24 mouse cellular contexts compared by ENCODE assay signal in genomic region chr3:102222756-102223155, GRCm38 (mm10). TPM values are rescaled to one million over a fixed set of nuclear protein-coding genes. Genes with fewer than 3 reads are reported as not detected.
A peak's percentile ranks its signal among the peaks of the same experiment; 100 is the strongest.
DNase-seq lines count a peak whose midpoint lies in the region; ATAC-seq lines count a peak whose summit lies in the region.
"Had no signal": no experiment of that assay in that cellular context is flagged by ENCODE, and none has a peak within 500 bp of the region (broad histone marks: within the 10 kb centered on the region; RNA-seq: fewer than 3 reads in every experiment).

No protein-coding gene starts in this region.

- ATAC-seq in heart, embryonic 12.5 days (ENCODE audit: insufficient number of reproducible peaks, low FRiP score): no peak
- no peak for ATAC-seq in megakaryocyte, adult 5-6 weeks (ENCODE audit: poor library complexity, severe bottlenecking)
- ATAC-seq: activated CD4-positive, CD25-positive, alpha-beta regulatory T cell, adult 4 months; forebrain, embryonic 16.5 days had no signal

- 0 out of 2 replicates have a peak, but pooled peaks cover 4% of the 10 kb centered on the region for H3K4me1 ChIP-seq in heart, embryonic 12.5 days (replicated peaks)
- H3K4me1 ChIP-seq in megakaryocyte, embryonic 14.5 days: no peaks in the 10 kb centered on the region
- H3K4me1 ChIP-seq: forebrain, embryonic 12.5 days; hindbrain, embryonic 12.5 days had no signal

- H3K4me3 ChIP-seq in heart, embryonic 12.5 days: no peak overlapping the region
- H3K4me3 ChIP-seq in megakaryocyte, embryonic 14.5 days (replicated peaks): peak overlapping the region; percentile 46
- H3K4me3 ChIP-seq: embryonic facial prominence, embryonic 10.5 days; embryonic facial prominence, embryonic 13.5 days; erythroblast, embryonic 14.5 days; forebrain, embryonic 12.5 days; heart, embryonic 13.5 days; hindbrain, embryonic 12.5 days; hindbrain, embryonic 15.5 days had no signal

- no peak overlapping the region for H3K9ac ChIP-seq in heart, embryonic 12.5 days
- H3K9ac ChIP-seq: embryonic facial prominence, embryonic 13.5 days; forebrain, embryonic 12.5 days; heart, embryonic 13.5 days; hindbrain, embryonic 12.5 days; hindbrain, embryonic 15.5 days had no signal

- 75% methylated on average over 8 of the region's 8 CpGs for WGBS in heart, embryonic 12.5 days

- no peak overlapping the region for H3K4me2 ChIP-seq in heart, embryonic 12.5 days
- H3K4me2 ChIP-seq: embryonic facial prominence, embryonic 13.5 days; forebrain, embryonic 12.5 days; heart, embryonic 13.5 days; hindbrain, embryonic 12.5 days; hindbrain, embryonic 15.5 days had no signal

- no peaks in the 10 kb centered on the region for H3K9me3 ChIP-seq in heart, embryonic 12.5 days (replicated peaks)
- peaks cover 32% of the 10 kb centered on the region for H3K9me3 ChIP-seq in megakaryocyte, embryonic 14.5 days
- H3K9me3 ChIP-seq: heart, embryonic 13.5 days; hindbrain, embryonic 12.5 days; hindbrain, embryonic 15.5 days had no signal

- H3K27ac ChIP-seq in heart, embryonic 12.5 days (ENCODE audit: poor library complexity, severe bottlenecking): no peak overlapping the region
- H3K27ac ChIP-seq: embryonic facial prominence, embryonic 10.5 days; embryonic facial prominence, embryonic 13.5 days; forebrain, embryonic 12.5 days; heart, embryonic 13.5 days; hindbrain, embryonic 12.5 days; hindbrain, embryonic 15.5 days had no signal

- H3K27me3 ChIP-seq in heart, embryonic 12.5 days (replicated peaks): 0 out of 2 replicates have a peak, but pooled peaks cover 7% of the 10 kb centered on the region
- peaks cover 2% of the 10 kb centered on the region for H3K27me3 ChIP-seq in megakaryocyte, embryonic 14.5 days (replicated peaks)
- H3K27me3 ChIP-seq: embryonic facial prominence, embryonic 13.5 days; hindbrain, embryonic 12.5 days; hindbrain, embryonic 15.5 days had no signal

- no peaks in the 10 kb centered on the region for H3K36me3 ChIP-seq in heart, embryonic 12.5 days
- no peaks in the 10 kb centered on the region for H3K36me3 ChIP-seq in megakaryocyte, embryonic 14.5 days (replicated peaks; ENCODE audit: low read length)
- H3K36me3 ChIP-seq: embryonic facial prominence, embryonic 10.5 days; embryonic facial prominence, embryonic 13.5 days; forebrain, embryonic 12.5 days; heart, embryonic 13.5 days; hindbrain, embryonic 12.5 days; hindbrain, embryonic 15.5 days had no signal

- DNase-seq in heart, adult 11 months: peak; percentile 73
- DNase-seq in testis, postnatal 10 days (ENCODE audit: low spot score): peak; percentile 29
- DNase-seq in testis, postnatal 14 days (ENCODE audit: low spot score): no peak
- DNase-seq: adrenal gland, adult 8-10 months; adrenal gland, postnatal 25 days; cerebellum, adult 11-12 months; cerebellum, adult 8-10 months; cerebellum, postnatal 10 days; cerebellum, postnatal 36 days; embryo, embryonic 11 days; gastrocnemius, postnatal 10 days; gastrocnemius, postnatal 36 days had no signal

RNA-seq across cellular contexts. Expression of gene Vangl1, which starts 18.3 kb away (rescaled TPM):
- 31.0 and 31.8 TPM in 2 replicates for polyA plus RNA-seq in heart, embryonic 12.5 days (2016; fragmentation: Nextera tagmentation; extraction: Ambion mirVana)
- polyA plus RNA-seq in megakaryocyte, embryonic 14.5 days (2012; ENCODE audit: insufficient read depth, low replicate concordance): 1.0 and 3.3 TPM in 2 replicates
- total RNA-seq in megakaryocyte, adult 5-6 weeks (2015): 1.1 TPM in 2 replicates
- 0.04 and 0.77 TPM in 2 replicates for total RNA-seq in megakaryocyte, adult 5-6 weeks (2017)
- polyA plus RNA-seq: activated CD4-positive, CD25-positive, alpha-beta regulatory T cell, adult 4 months had no signal
